Mouse (Mus musculus) cortical plate, adult 2 months (tissue): ENCODE data around the gene Gm9508.

ENCODE experiments used
- CTCF ChIP-seq: fragments of 200-500 bp; IDR thresholded peaks from 2 replicates; pipeline ENCODE4 v1.5.1; 2011; ENCODE audit warnings: mild to moderate bottlenecking, control low read depth, low read length; ENCODE audit not compliant: insufficient read depth; ENCODE audit errors: extremely low read depth
- POLR2A ChIP-seq: fragments of 200-500 bp; IDR thresholded peaks from 2 replicates; pipeline ENCODE4 v1.6.1; 2011; ENCODE audit warnings: mild to moderate bottlenecking, low read length, control low read depth; ENCODE audit not compliant: insufficient read depth; ENCODE audit errors: extremely low read depth

- TF ChIP-seq CTCF (no peak), POLR2A (no peak)
Observed at GRCm38 (mm10) chr10:77715507-77715906, 18.5 kb upstream of the Gm9508 start, which contains the start of gene Gm10142.
